Mouse (Mus musculus) hindlimb bud, embryonic 11.5 days (tissue): ENCODE measurements around the gene Wasf3.

Experiments used
- DNase-seq: peaks from one replicate; pipeline ENCODE4 v3.0.0-alpha.2; 2012; ENCODE audit warnings: low read depth, low spot score; ENCODE audit errors: extremely low spot score

Wasf3 gene

DNA sequence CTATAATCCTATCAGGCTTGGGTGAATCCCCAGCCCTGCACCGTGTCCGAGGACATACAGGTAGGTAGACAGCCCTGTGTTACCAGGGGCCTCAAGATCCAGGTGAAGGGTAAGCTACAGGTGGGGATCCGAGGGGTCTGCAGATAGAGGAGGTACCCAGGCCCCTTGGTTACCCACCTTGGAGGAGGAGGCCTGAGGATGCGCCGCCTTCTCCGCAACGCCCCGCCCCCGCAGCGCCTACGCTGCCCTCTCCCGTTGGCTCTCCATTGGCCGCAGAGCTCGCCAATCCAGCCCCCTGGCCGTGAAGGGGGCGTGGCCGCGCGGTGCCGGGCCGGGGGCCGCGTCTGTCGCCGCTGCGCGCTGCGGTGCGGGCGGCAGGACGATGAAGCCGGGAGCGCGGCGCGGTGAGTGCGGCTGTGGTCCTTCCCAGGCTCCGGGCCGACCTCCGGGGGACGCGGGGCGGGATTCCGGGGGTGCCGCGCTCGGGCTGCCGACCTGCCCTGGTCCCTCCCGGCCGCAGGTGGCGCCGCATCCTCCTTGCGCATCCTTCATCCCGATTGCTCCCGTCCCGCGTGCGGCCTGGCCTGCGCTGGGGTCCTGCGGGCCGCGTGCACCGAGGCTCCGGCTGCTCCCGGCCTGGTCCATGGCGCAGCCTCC lies at the start of gene Wasf3:
TSS of gene Wasf3 (plus strand) at position 51 of the 657 bp plus-strand sequence.
- no peak for DNase-seq

DNA sequence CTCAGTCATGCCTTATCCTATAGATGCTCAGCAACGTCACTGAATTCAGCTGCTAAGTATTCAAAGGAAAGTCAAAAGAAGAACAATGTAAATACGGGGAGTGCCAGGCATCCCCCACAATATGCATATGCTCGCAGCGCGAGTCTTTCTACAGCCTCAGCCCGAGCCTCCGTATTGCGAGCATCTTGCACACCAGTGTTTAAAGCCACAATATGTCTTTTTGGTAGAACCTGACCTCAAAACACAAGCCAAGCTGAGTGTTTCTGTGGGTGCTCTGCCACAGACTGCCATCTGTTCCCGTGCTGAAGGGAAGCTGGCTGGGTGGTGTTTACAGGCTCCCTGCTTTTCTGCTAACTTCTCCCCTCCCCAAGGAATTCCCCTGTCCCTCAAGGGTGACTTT lies 46.7 kb upstream of the Wasf3 start:
- DNase-seq = no peak

DNA sequence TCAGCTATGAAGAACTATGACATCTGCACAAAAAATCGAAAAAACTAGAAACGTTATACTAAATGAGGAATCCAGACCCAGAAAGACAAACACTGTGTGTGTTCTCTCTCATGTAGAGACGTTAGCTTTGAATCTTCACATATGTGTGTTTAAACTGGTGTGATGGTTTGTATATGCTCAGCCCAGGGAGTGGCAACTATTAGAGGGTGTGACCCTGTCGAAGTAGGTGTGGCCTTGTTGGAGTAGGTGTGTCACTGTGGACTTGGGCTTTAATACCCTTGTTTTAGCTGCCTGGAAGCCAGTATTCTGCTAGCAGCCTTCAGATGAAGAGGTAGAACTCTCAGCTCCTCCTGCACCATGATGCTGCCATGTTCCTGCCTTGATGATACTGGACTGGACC lies 44.7 kb upstream of the Wasf3 start:
- no peak for DNase-seq

DNA sequence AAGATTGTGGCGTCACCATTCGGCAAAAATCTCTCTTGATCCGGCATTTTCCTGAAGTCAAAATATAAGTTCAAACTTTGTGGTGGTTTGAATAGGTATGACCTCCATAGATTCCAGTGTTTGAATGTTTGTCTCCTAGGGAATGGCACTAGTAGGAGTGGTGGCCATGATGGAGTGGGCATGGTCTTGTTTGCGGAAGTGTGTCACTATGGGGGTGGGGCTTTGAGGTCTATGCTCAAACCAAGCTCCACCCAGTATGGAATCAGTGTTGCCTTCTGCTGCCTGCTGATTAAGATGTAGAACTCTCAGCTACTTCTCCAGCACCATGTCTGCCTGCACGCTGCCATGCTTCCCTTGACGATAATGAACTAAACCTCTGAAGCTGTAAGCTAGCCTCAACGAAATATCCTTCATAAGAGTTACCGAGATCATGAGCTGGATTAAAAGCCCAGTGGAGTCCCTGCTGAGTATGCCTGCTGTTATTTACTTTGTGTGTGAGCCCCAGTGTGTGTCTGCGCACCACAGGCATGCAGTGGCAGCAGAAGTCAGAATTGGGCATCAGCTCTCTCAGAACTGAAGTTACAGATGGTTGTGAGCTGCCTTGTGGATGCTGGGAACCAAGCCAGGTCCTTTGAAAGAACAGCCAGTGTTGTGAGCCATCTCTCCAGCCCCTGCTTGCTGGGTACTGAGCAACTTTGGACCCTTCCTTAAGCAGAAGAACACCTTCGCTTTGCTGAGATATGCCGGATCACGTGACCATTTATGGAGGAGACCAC lies 39.7 kb upstream of the Wasf3 start:
- DNase-seq = no peak

DNA sequence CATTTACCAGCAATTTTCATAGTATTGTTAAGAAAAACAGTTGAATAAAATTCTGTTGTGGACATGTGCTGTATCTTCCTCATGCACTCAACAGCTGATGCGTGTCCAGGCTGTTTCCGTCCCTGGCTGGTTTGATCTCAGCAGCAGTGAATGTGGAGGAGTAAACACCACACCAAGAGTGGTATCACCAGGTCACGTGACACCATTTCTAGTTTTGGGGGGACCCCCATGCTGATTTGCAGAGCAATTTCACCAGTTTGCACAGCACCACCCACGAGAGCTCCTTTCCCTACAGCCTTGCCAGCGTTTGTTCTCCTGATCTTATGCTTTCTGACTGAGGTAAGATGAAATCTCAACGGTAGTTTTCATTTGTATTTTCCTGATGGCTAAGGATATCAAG lies 37.7 kb upstream of the Wasf3 start:
- no peak for DNase-seq

DNA sequence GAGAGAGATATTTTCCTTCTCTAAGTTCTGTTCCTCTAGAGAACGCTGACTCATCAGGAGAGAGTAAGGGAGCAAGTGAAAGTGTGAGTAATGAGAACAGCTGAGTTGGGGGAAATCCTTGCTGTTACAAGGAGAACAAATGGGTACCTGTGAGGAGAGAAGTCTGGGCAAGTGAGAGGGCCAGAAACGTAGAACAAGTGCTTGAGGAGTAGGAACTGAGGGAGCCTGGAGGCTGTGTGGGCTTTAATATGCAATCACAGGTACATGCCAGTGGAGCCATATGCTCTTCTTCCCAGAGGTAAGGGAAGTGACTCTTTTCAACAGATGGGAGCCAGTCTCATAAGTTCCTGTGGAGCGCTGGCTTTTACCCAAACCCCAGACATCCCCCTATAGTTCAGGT lies 35.6 kb upstream of the Wasf3 start:
- DNase-seq = no peak

DNA sequence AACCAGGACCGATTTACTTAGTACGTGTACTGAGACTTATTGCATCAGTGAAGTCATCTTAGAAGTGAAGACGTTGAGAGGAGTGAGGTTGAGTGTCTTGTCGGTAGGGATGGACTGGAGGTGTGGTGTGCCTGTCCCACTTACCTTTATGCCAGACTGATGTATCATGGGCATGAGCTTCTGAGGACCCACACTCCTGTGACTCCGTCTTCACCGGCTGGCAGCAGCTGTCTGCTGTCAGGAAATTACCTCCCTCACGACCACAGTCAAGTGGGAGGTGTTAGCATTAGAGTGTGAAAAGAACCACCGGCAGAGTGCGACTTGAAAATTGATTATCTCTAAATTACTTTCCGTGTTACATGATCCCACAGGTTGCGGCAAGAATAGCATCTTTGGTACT lies 34.0 kb upstream of the Wasf3 start:
- DNase-seq = no peak

DNA sequence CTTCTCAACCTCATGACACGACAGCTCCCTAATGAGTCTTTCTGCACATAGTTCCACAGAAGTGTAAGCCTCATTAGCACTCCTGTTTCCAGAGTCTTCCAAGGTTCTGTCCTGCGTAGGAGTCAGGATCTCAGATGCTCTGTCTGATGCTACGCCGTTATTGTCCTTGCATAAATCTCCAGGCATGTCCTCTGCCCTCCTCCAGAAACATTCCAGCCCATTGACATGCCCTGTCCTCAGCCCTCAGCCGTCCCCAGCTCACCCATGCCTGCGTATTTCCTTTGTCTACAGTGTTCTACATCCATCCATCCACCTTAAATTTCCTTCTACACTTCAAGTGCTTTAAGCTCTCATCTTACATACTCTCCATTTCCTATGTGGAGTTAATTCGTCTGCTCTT lies 32.8 kb upstream of the Wasf3 start:
- no peak for DNase-seq

DNA sequence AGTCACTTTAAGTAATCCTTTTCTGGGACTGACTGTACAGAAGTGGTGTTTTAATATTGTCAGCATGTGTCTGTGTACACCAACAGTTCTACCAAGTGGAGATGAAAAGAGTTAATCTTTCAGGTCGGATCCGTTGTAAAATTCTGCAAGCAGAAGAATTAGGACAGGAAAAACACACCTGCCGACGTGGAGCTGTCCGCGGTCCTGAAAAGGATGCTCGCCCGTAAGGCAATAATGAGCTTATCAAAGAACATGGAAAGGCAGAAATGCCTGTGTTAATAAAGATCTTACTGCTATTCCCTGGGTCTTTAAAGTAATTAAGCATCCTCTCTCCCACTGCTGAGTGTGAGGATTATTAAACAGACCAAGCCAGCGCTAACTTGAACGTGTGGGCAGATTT lies 24.4 kb upstream of the Wasf3 start:
- DNase-seq = peak; percentile 16

DNA sequence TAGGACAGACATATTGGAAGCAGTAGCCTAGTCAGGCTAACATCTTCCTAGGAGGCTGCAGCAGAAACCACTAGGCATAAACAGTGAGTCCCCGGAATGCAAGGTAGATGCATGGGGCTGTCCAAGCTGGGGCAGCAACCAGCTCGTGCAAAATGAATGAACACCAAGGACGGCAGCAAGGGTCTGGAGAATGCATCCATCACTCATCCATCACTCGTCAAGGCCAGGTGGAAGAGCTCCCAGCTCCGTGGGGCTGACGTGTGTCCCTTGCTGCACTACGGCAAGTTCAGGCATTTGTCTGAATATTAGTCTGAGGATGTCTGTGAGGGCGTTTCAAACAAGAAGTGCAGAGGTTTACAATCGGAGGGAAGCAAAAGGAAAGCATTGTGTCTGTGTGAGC lies 22.1 kb upstream of the Wasf3 start:
- no peak for DNase-seq

DNA sequence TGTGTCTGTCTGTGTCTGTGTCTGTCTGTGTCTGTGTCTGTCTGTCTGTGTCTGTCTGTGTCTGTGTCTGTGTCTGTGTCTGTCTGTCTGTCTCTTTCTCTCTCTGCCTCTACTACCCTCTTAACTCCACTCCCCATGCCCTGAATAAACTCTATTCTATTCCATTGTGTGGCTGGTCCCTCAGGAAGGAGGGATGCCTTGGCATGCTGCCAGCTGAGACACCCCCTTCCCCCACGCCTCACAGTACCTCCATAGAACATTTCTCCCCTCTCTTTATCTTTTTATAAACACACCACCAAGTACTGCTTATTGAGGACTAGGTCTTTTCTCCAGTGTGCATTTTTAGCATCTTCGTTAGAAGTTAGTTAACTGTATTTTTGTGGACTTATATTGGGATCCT lies 16.4 kb upstream of the Wasf3 start:
- no peak for DNase-seq

DNA sequence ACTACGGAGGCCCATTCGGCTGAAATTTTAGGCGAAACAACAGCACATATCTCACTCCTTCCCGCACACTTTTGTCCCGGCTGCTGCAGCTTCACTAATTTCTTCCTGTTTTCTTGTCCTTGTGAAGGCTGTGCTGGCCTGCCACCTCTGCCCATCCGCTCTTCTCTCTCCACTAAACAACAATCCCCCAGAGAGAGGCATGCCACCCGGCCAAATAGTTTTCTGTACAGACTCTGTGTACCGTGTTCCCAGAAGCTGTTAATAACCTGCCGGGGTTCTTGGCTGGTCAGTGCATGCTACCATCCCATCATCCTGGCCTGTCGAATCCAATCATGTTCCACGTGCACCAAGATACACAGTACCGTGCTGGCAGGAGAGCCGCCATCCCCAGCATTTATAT lies 15.8 kb upstream of the Wasf3 start:
- DNase-seq = no peak

DNA sequence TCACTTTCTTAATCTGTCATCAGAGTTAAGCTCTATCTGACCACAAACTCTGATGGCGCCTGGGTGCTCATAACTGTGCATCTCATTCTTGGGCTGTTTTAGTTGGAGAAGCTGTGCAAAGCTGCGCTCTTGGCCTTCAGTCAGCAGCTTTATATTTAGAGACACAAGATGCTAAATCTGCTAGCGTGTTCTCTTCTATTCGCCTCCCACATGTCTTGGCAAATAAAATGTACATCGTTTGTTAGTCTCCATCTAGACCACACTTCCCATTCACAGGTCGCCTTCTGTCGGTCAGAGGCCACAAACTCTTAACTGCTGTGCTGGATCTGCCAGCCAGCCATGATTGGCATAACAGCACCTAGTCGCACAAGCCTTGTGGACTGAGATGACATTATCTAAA lies 14.0 kb upstream of the Wasf3 start:
- no peak for DNase-seq

DNA sequence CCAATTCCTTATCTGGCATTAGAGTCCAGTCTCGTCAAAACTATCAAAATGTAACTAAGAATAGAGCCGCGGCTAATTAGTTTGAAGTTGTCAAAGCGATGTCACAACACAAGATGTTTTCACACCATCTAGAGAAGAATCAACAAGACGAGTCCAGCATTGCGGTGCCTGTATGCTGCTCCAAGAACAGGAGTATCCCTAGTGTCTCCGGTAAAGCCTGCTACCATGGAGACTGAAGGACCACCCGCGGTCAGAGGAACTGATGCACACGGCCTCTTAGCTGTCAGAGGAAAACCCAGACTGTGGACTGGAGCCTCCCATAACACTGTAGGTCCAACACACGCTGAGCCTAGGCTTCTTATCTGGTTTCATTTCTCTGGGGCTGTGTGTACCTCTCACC lies 11.5 kb upstream of the Wasf3 start:
- no peak for DNase-seq

DNA sequence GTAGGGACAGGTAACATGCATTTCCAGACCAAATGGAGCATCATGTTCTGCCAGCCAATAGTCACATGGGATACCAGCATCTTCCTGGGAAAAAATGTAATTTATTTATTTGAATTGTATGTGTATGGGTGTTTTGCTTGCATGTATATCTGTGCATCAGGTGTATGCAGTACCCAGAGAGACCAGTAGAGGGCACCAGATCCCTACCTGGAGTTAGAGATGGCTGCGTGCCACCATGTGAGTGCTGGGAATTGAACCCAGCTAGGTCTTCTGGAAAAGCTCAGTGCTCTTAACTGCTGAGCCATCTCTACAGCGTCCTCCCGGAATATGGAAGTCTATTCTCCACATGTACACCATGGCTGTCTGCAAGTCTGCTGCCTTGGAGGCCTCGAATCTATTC lies 8.2 kb upstream of the Wasf3 start:
- no peak for DNase-seq

DNA sequence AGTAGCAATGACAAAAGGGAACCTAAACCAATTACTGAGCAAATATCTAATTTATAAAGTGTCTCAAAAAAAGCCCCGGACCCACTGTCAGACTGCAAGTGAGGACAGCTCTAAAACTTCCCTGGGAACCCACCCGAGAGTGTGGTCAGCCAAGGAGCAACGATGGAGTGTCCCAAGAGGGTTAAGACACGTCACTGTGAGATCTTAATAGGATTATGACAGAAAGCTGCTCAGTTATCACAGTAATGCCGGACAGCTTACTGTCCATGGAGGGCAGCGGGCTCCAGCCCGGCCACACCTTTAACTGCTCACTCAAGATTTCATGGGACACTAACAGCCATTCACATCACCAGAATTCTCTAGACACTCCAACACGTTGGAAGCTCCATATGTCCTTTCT lies 4.7 kb upstream of the Wasf3 start:
- no peak for DNase-seq

DNA sequence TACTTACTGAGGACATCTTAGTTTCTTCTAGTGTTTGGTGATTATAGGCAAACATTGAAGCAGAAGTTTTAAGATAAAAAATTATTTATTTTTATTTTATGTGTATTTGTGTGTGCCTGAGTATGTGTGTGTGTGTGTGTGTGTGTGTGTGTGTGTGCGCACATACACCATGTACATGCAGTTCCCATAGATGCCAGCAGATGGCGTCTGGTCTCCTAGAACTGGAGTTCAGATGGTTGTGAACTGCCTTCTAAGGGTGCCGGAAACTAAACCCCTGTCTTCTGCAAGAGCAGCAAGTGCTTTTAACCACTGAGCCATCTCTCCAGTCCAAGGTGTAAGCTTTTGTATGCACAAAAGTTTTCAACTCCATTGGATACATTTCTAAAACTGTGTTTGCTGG lies 2.5 kb upstream of the Wasf3 start:
- DNase-seq = no peak

DNA sequence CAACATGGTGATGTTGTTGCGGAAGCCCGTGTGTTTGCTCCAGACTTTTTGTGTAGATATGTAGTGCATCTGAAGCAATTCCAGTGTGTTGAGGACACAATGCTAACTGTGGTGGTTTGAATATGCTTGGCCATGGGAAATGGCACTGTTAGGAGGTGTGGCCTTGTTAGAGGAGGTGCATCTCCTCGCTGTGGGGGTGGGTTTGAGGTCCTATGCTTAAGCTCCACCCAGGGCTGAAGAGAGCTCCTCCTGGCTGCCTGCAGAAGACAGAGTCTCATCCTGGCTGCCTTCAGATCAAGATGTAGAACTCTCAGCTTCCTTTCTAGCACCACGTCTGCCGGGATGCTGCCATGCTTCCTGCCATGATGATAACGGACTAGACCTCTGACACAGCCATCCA lies 1.4 kb upstream of the Wasf3 start:
- DNase-seq = no peak

DNA sequence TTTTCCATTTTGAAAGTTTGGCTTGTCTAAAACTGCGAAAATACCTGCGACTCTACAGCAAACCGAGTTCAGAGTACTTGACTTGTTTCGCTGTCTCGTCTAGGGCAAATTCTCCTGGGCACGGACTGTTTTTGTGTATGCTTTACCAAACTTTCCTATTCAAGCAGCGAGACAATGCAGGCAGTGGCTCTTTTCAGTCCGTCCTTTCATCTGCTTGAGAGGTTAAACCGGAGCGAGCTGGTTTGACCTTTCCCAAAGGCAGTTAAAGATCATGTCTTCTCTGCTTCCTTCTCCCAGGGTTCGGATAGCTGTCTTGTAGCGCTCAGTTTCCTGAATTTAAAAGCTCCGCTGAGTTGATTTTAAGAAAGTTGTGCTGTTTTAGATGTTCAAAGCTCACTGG lies 1.2 kb downstream of the Wasf3 start:
- no peak for DNase-seq

DNA sequence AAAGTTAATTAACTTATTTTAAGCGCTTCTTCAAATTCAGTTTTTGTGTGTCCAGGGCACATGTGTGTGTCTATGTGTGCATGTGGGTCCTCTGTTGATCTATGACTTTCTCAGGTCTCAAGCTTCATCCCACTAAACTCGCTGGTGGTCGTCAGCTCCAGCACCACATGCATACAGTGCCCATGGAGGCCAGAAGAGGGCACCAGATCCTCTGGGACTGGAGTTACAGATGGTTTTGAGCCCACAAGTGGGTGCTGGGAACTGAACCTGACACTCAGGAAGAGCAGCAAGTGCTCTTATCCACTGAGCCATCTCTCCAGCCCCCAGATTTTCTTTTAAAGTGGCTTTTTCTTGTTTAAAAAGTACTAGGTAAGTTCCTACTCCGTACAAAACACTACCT lies 2.1 kb downstream of the Wasf3 start:
- DNase-seq = no peak

DNA sequence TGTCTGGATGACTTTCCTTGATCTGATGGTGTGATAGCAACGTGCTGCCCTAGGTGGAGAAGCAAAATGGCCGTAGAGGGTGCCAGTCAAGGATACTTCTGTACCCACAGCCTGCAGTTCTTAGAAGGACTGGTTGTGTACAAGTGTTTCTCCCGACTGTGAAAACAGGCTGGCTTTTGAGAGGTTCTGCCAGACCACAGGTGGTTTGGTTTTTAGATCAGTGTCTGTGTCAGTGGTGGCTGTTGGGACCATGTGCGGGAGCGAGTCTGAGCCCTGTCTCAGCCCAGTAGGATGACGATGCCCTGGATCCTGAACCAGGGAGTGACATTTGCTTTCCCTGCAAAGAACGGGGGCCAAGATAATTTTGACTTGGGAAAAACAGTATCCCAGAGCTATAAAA lies 9.8 kb downstream of the Wasf3 start:
- DNase-seq = no peak

DNA sequence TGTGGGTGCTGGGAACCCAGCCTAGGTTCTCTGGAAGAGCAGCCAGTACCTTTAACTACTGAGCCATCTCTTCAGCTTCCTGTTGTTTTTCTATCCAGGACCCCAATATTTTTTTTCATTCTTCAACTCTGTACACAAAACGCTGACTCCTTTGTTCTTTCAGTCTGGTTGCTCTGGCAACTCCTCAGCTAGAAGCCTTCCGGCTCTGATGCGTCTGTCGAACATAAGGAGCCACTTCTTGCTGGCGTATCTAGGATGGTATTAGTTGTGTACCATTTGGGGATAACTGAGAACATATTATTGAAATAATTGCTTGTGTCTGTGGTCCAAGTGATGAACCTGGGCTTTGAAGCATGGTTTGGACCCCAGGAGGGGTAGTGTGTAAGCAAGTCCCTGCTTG lies 12.5 kb downstream of the Wasf3 start:
- no peak for DNase-seq
